Mouse (Mus musculus): Measurements from ENCODE around the gene Fbxl17. TPM values are rescaled to one million over a fixed set of nuclear protein-coding genes. Genes with fewer than 3 reads are reported as not detected.

The Fbxl17 gene
- total RNA-seq, 2 experiments from 2014 or later = 6.6 to 20.4 TPM

DNA sequence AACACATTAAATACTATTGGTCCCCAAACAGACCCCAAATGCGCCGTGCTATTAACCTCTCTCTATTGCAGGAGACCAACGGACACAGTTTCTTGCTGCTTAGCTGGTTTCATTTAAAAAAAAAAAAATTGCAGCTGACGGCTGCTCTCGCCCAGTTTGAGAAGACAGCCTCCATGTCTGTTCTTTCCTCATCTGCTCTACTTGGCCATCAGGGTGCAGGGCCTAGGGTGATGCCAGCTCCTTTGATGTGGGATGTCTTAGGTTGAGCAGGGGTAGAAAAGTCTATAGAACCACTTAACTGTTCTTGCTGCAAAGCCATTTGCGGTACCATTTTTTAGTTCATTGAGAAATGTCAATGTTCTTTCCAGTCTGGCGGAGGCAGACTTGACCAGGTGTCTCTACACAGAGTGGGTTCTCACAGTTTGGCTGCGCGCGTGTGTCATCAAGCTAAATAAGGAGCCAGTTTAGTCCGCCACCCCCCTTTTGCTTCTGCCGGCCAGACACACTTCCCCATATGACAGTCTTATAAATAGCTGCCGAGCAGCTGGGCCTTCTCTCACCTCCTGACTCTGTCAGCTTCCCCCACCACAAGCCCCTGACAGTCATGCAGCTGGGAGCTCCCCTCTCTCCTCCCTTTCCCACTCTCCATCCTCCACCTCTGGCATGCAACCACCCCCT is 487.8 kb downstream of the Fbxl17 start:
- peak; percentile 99 for ATAC-seq (replicated peaks; ENCODE audit: poor library complexity, severe bottlenecking)

GRCm38 (mm10) chr17:63010830-63011229 is 489.0 kb downstream of the Fbxl17 start:
- ATAC-seq (replicated peaks; ENCODE audit: poor library complexity, severe bottlenecking) = no peak

GRCm38 (mm10) chr17:63008788-63009187 is 491.0 kb downstream of the Fbxl17 start:
- ATAC-seq (replicated peaks; ENCODE audit: poor library complexity, severe bottlenecking) = no peak

- no peak for ATAC-seq (replicated peaks; ENCODE audit: poor library complexity, severe bottlenecking)
These were observed 491.5 kb downstream of the Fbxl17 start for GRCm38 (mm10) chr17:63008277-63008676.

DNA sequence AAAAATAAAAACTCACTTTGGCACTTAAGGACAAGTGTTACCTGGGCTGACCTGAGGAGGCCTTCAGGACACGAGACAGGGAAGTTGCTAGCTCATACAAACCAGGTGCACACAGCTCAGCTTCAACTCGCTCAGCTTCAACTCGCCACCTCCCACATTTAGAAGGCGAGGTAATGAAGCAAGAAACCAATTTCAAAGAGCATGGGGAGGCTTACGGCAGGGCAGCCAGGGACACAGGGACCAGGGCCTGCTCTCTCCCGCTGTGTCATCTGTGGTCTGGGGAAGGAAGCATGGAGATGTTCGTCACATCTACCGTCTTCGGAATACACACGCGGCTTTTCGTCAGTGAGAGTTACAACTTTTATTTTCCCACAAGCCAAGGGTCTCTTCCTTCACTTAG is 491.9 kb downstream of the Fbxl17 start:
- ATAC-seq (replicated peaks; ENCODE audit: poor library complexity, severe bottlenecking) = no peak

Data from granulocyte monocyte progenitor cell, adult 5-6 weeks (primary cell).